Mouse (Mus musculus) lung, postnatal 0 days (tissue): ENCODE measurements around the gene Armh3.

Experiments used
- CTCF ChIP-seq: IDR thresholded peaks from 2 replicates; pipeline ENCODE4 v1.5.1; 2016; ENCODE audit warnings: antibody characterized with exemption, mild to moderate bottlenecking
- EP300 ChIP-seq: IDR thresholded peaks from 2 replicates; pipeline ENCODE4 v1.6.1; 2016; ENCODE audit warnings: antibody characterized with exemption, mild to moderate bottlenecking, control low read depth

DNA sequence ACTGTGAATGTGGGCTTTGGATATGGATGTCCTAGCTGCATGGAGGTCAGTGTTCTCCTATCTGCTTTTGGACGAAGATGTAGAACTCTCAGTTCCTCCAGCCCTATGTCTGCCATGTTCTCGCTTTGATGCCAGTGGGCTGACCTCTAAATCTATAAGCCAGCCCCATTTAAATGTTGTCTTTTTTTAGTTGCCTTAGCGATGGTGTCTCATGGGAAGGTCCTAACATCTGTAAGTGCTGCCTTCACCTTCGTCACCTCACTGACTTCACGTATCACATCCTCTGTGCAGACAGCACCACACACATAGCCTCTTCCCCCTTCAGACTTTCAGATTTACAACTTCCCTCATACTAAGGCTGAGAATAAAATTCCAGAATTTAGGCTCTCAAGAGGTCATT lies 97.5 kb downstream of the Armh3 start:
- TF ChIP-seq EP300 (no peak), CTCF (no peak)
